Mouse (Mus musculus): ENCODE results near the gene Gm10570.

DNA sequence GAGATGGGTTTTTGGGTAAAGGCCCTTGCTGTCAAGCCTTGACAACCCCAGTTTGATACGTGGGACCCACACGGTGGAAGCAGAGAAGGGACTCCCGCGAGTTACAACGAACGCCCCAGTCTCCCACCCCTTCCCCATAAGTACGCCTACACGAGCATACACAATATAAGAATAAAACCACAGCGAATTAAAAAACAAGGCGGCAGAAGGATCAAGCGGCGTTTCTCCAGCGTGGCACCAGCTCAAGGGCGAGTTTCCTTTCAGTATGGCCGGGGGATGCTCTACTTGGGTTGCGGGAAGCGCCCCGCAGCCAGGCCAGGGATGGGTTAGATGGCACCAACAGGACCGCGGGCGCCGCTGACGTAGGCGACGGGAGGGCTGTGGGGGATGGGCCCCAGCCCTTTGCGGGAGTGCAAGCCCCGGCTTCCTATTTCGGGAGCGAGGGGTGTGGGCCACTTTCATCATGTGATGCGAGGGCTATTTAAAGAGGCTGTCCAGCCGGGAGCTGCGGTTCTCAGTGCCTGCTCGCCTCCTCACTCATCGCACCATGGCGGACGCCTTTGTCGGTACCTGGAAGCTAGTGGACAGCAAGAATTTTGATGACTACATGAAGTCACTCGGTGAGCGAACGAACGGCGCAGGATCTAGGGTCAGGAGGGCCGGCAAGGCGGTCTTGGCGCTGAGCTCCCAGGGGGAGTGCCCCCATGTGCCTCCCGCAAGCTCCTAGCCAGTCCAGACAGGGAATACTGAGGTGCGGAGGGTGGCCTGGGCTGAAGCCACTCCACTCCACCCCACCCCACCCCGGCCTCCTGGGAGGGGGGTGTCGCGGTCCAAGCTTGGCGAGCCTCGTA, at the start of gene Gm10570, which contains the start of gene Fabp3:
- TF ChIP-seq CTCF (conservative IDR thresholded peaks at IDR 0.05; ENCODE audit: low read length) (no peak), NANOG (IDR thresholded peaks at IDR 0.05; ENCODE audit: borderline replicate concordance, low read length) (no peak)
